Mouse (Mus musculus): Measurements from ENCODE around the gene Fbxo21. TPM values are rescaled to one million over a fixed set of nuclear protein-coding genes. Genes with fewer than 3 reads are reported as not detected.

Gene Fbxo21
- total RNA-seq, 2 experiments from 2014 or later, result 38.2 to 44.9 TPM

DNA sequence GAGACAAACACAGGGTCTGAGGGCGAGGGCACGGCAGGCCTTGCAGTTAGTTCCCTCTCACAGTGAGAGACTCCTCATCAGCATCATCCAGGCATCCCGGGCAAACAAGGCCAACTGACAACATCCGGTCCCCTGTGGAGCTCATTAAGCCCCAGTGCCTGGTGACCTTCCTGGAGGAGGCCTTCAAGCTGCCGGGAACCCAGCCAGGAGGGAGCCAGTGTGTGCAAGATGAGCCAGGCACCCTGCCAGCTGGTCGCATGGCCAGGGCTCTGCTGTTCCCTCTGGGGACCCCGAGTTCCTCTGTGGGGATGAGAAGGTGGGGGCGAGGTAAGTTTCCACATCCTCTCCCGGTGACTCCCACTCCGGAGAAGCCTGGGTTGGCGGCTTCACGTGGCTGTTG, 38.5 kb downstream of the Fbxo21 start:
- intact Hi-C loops (cut with DNase I), result no loop called here
- peak; percentile 27 for DNase-seq (ENCODE audit: low spot score)

GRCm38 (mm10) chr5:118015669-118016068, 39.1 kb downstream of the Fbxo21 start:
- intact Hi-C loops (cut with DNase I), result no loop called here
- DNase-seq (ENCODE audit: low spot score), result no peak

- intact Hi-C loops (cut with DNase I), result no loop called here
- DNase-seq (ENCODE audit: low spot score), result no peak
These were observed 41.0 kb downstream of the Fbxo21 start for GRCm38 (mm10) chr5:118017527-118017926.

DNA sequence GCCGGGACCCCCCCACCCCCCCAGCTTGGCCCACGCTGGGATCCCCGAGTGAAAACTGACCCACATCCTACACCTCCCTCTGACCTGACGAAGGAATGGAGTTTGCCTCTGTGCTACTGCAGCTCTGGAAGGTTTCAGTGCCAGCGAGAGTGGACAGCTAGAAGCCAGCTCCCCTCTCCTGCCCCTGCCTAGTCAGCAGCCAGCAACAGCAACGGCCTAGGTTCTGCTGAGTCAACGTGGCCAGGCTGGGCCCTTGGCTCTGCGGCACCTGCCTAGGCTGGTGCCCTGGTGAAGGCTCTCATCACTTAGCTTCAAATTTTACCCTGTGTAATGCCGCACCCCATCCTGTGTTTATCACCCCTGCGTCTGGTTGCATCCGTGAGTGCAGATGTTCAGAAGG, 43.4 kb downstream of the Fbxo21 start:
- intact Hi-C loops (cut with DNase I), result no loop called here
- no peak for DNase-seq (ENCODE audit: low spot score)

GRCm38 (mm10) chr5:118023053-118023452, 46.5 kb downstream of the Fbxo21 start:
- intact Hi-C loops (cut with DNase I), result no loop called here

DNA sequence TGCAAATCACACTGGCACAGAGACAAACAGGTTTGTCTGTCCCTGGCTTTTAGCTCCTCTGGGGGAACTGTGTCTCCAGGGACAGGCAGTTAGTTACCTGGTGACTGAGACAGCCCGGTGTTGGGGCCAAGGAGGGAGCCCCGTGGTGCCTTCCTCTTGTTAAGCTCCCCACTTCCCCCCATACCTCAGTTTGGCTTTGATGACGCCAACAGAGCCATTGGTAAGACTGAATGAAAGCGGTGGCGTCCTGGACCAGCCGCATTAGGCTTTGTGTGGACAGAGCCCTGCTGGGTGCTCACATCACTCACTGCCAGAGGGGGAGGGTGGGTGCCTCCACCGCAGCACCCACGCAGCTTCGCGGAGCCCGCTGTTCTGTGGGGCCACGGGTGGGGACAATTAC, 49.4 kb downstream of the Fbxo21 start:
- intact Hi-C loops (cut with DNase I), result loop anchor here (5.0 kb wide), 1 partner anchor 41 kb away; no protein-coding TSS in a partner anchor
- DNase-seq (ENCODE audit: low spot score), result no peak

More at GRCm38 (mm10) chr5:118023053-118023452, 46.5 kb downstream of the Fbxo21 start:
- no peak for DNase-seq (ENCODE audit: low spot score)

GRCm38 (mm10) chr5:118026343-118026742, 49.8 kb downstream of the Fbxo21 start:
- intact Hi-C loops (cut with DNase I), result loop anchor here (5.0 kb wide), 1 partner anchor 41 kb away; no protein-coding TSS in a partner anchor

DNA sequence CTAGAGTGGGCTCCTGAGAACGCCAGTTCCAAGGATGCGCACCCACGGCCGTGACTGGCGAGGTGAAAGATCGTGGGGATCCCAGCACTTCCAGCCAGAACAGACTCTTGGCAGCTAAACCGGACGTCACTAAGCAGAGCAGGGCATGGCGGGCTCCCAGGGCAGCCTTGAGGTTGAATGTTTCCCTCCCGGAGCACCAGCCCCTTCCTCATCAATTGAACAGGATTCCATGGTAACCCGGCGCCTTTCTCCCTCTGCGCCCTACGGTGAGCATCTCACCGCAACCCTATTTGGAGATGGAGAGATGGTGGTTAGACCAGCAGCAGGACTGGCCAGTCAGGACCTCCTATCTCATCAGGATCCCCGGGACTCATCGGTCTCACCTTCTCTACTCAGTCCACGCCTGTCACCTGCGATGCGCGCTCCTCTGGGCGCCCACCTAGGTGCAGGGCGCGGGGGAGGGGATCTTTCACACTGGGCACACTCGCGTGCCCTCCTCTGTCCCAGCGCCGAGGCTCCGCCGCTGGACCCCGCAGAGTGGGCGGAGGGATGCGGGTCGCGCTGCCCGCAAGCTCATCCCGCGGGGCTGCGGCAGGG, 50.7 kb downstream of the Fbxo21 start:
- intact Hi-C loops (cut with DNase I), result loop anchor here (5.0 kb wide), 1 partner anchor 40 kb away; no protein-coding TSS in a partner anchor
- DNase-seq (ENCODE audit: low spot score), result no peak

More at GRCm38 (mm10) chr5:118026343-118026742, 49.8 kb downstream of the Fbxo21 start:
- no peak for DNase-seq (ENCODE audit: low spot score)

- no peak for DNase-seq (ENCODE audit: low spot score)
- intact Hi-C loops (cut with DNase I), result loop anchor here (5.0 kb wide), 1 partner anchor 40 kb away; no protein-coding TSS in a partner anchor
These were observed 51.2 kb downstream of the Fbxo21 start, which contains the start of gene Tesc for GRCm38 (mm10) chr5:118027698-118028190. TSS of gene Tesc (plus strand) at chr5:118027743.

GRCm38 (mm10) chr5:118028191-118029034, 51.9 kb downstream of the Fbxo21 start:
- intact Hi-C loops (cut with DNase I), result loop anchor here (5.0 kb wide), 1 partner anchor 39 kb away; no protein-coding TSS in a partner anchor
- no peak for DNase-seq (ENCODE audit: low spot score)

GRCm38 (mm10) chr5:118029035-118029408, 52.5 kb downstream of the Fbxo21 start:
- intact Hi-C loops (cut with DNase I), result loop anchor here (5.0 kb wide), 1 partner anchor 38 kb away; no protein-coding TSS in a partner anchor

GRCm38 (mm10) chr5:118029420-118029819, 52.9 kb downstream of the Fbxo21 start:
- intact Hi-C loops (cut with DNase I), result loop anchor here (5.0 kb wide), 1 partner anchor 38 kb away; no protein-coding TSS in a partner anchor
- no peak for DNase-seq (ENCODE audit: low spot score)

More at GRCm38 (mm10) chr5:118029035-118029408, 52.5 kb downstream of the Fbxo21 start:
- DNase-seq (ENCODE audit: low spot score), result no peak

GRCm38 (mm10) chr5:118030022-118030675, 53.6 kb downstream of the Fbxo21 start:
- intact Hi-C loops (cut with DNase I), result no loop called here
- no peak for DNase-seq (ENCODE audit: low spot score)

DNA sequence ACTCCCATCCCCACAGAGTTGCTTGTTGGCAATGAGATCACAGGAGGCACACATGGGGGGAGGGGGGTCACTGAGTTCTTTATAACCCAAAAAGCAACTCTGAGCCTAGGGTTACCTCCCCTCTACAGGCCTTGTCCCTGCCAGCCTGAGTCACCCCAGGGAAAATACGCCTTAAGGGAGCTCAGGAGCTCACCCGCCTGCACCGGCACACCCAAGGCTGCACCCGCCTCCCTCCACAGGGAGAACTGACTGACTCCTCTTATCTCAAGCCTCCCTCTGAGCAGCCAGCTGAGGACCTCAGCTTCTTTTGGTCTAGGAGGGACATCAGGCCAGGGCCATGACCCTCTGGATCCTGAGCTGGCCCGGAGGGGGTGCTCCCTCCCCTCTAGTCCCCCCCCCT, 54.5 kb downstream of the Fbxo21 start:
- intact Hi-C loops (cut with DNase I), result no loop called here
- DNase-seq (ENCODE audit: low spot score), result no peak

- intact Hi-C loops (cut with DNase I), result no loop called here
- no peak for DNase-seq (ENCODE audit: low spot score)
These were observed 55.0 kb downstream of the Fbxo21 start for GRCm38 (mm10) chr5:118031508-118031907.

- intact Hi-C loops (cut with DNase I), result no loop called here
- no peak for DNase-seq (ENCODE audit: low spot score)
These were observed 56.8 kb downstream of the Fbxo21 start for GRCm38 (mm10) chr5:118033328-118033727.

DNA sequence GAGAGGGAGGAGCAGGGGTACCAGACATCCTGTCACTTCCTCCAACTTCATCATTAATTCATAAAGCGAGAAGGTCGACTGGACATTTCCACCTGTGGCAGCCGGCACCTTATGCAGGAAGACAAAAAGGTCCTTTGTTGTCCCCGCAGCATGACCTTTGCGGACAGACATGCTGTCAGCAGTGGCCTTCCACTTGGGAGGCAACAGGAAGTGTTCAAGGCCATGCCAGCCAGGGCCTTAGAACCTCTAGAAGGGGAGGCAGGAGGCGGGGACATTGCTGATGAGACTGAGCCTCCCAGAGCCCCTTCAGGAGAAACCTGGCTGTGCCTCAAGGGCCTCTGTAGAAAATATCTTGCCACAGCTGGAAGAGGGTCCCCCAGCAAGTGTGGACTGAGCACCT, 57.2 kb downstream of the Fbxo21 start:
- no peak for DNase-seq (ENCODE audit: low spot score)
- intact Hi-C loops (cut with DNase I), result no loop called here

GRCm38 (mm10) chr5:118034632-118035031, 58.1 kb downstream of the Fbxo21 start:
- intact Hi-C loops (cut with DNase I), result no loop called here
- no peak for DNase-seq (ENCODE audit: low spot score)

- no peak for DNase-seq (ENCODE audit: low spot score)
- intact Hi-C loops (cut with DNase I), result no loop called here
These were observed 59.3 kb downstream of the Fbxo21 start for GRCm38 (mm10) chr5:118035786-118036185.

All from heart, postnatal 25 days (tissue).